Mouse (Mus musculus) lung, postnatal 0 days (tissue): Measurements from ENCODE around the gene Gm20388.

Source experiments
- CTCF ChIP-seq: IDR thresholded peaks from 2 replicates; pipeline ENCODE4 v1.5.1; 2016; ENCODE audit warnings: antibody characterized with exemption, mild to moderate bottlenecking
- EP300 ChIP-seq: IDR thresholded peaks from 2 replicates; pipeline ENCODE4 v1.6.1; 2016; ENCODE audit warnings: antibody characterized with exemption, mild to moderate bottlenecking, control low read depth

DNA sequence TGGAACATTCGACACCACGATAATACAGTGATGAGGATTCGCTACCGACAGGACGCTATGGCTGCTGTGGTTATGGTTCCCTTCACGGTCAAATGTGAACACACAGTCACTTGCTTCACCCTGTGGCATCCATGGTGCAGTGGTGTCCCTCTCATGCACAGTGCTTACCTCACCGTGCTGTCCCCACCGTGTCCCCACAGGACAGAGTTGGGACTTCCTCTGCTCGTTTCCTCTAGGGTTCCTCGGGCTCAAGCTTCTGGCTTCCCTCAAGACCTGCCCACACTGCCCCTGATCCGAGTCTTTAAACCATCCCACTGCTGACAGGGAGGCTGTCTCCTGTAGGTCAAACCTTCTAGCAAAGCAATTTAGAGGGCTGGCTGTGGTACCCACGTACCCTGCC lies 2167.7 kb downstream of the Gm20388 start:
- TF ChIP-seq EP300 (no peak), CTCF (no peak)
